Mouse (Mus musculus): ENCODE measurements at regions not wholly inside any gene's neighbourhood (a gene's known extent, or its start where the extent isn't known, plus 50 kb on each side); places are given as distances from the start of the nearest gene placed in this dataset.

GRCm38 (mm10) chr2:169212676-169213257 lies 257.4 kb upstream of the Zfp64 start:
- TF ChIP-seq NELFE (IDR thresholded peaks at IDR 0.05; ENCODE audit: low read depth, low read length) (no peak), HCFC1 (IDR thresholded peaks at IDR 0.05; ENCODE audit: low read depth, low read length) (no peak), NRF1 (IDR thresholded peaks at IDR 0.05; ENCODE audit: insufficient read depth, low read depth, low read length, poor library complexity, severe bottlenecking) (no peak), USF2 (IDR thresholded peaks at IDR 0.05; ENCODE audit: borderline replicate concordance in 1 of 2, insufficient read depth in 1 of 2, low read depth in 1 of 2, low read length in 2 of 2) (no peak), MYC (IDR thresholded peaks at IDR 0.05; ENCODE audit: low read depth, low read length) (no peak), GATA1 (IDR thresholded peaks at IDR 0.05; ENCODE audit: low read depth, low read length) (no peak), EP300 (IDR thresholded peaks at IDR 0.05; ENCODE audit: low read depth in 1 of 2, low read length in 2 of 2) (no peak), MAZ (IDR thresholded peaks at IDR 0.05; ENCODE audit: low read depth, low read length) (no peak), TCF12 (IDR thresholded peaks at IDR 0.05; ENCODE audit: low read depth, low read length) (no peak), TBP (IDR thresholded peaks at IDR 0.05; ENCODE audit: low read depth, low read length) (no peak), MAFK (IDR thresholded peaks at IDR 0.05; ENCODE audit: borderline replicate concordance, low read depth, low read length) (no peak), POLR2AphosphoS5 (IDR thresholded peaks at IDR 0.05; ENCODE audit: borderline replicate concordance, low read depth, low read length) (no peak), ETS1 (IDR thresholded peaks at IDR 0.05; ENCODE audit: low read depth, low read length) (no peak), ZKSCAN1 (IDR thresholded peaks at IDR 0.05; ENCODE audit: low read depth, low read length) (no peak), POLR2A (IDR thresholded peaks at IDR 0.05; ENCODE audit: control insufficient read depth in 1 of 2, insufficient read depth in 1 of 2, low read depth in 1 of 2, low read length in 2 of 2, poor library complexity in 1 of 2) (no peak), TAL1 (IDR thresholded peaks at IDR 0.05; ENCODE audit: low read length) (no peak), SIN3A (IDR thresholded peaks at IDR 0.05; ENCODE audit: low read length) (no peak)
- Histone ChIP-seq H3K27me3 (ENCODE audit: control insufficient read depth in 1 of 2, insufficient read depth in 2 of 2, low read length in 2 of 2) (no peaks in the 10 kb centered on the region), H3K36me3 (ENCODE audit: control insufficient read depth in 1 of 2, insufficient read depth in 2 of 2, low read length in 2 of 2) (no peaks in the 10 kb centered on the region), H3K4me3 (ENCODE audit: control insufficient read depth in 1 of 2, insufficient read depth in 1 of 2, low read depth in 2 of 2, low read length in 2 of 2) (no peak overlapping the region), H3K79me2 (ENCODE audit: control insufficient read depth, insufficient read depth, low read length, poor library complexity) (no peaks in the 10 kb centered on the region), H3K9me3 (replicated peaks; ENCODE audit: insufficient read depth, low read length) (no peaks in the 10 kb centered on the region), H3K9ac (ENCODE audit: control insufficient read depth, low read depth, low read length, poor library complexity, severe bottlenecking) (no peak overlapping the region), H3K4me1 (ENCODE audit: control insufficient read depth in 1 of 2, insufficient read depth in 2 of 2, low read length in 2 of 2) (no peaks in the 10 kb centered on the region), H3K27ac (ENCODE audit: control insufficient read depth, low read depth, low read length) (no peak overlapping the region)
- no peak for DNase-seq (ENCODE audit: low read depth, low spot score)

- Histone ChIP-seq H3K36me3 (ENCODE audit: control insufficient read depth in 1 of 2, insufficient read depth in 2 of 2, low read length in 2 of 2) (no peaks in the 10 kb centered on the region), H3K4me3 (ENCODE audit: control insufficient read depth in 1 of 2, insufficient read depth in 1 of 2, low read depth in 2 of 2, low read length in 2 of 2) (no peak overlapping the region), H3K27ac (ENCODE audit: control insufficient read depth, low read depth, low read length) (no peak overlapping the region), H3K9ac (ENCODE audit: control insufficient read depth, low read depth, low read length, poor library complexity, severe bottlenecking) (no peak overlapping the region), H3K79me2 (ENCODE audit: control insufficient read depth, insufficient read depth, low read length, poor library complexity) (no peaks in the 10 kb centered on the region), H3K27me3 (ENCODE audit: control insufficient read depth in 1 of 2, insufficient read depth in 2 of 2, low read length in 2 of 2) (no peaks in the 10 kb centered on the region), H3K4me1 (ENCODE audit: control insufficient read depth in 1 of 2, insufficient read depth in 2 of 2, low read length in 2 of 2) (no peaks in the 10 kb centered on the region), H3K9me3 (replicated peaks; ENCODE audit: insufficient read depth, low read length) (no peaks in the 10 kb centered on the region)
- TF ChIP-seq ELF1 (IDR thresholded peaks at IDR 0.05; ENCODE audit: low read depth, low read length) (no peak), POLR2AphosphoS2 (IDR thresholded peaks at IDR 0.05; ENCODE audit: low read length) (no peak), UBTF (IDR thresholded peaks at IDR 0.05; ENCODE audit: borderline replicate concordance, insufficient read depth, low read depth, low read length) (no peak)
- DNase-seq (ENCODE audit: low read depth, low spot score) = no peak
Observed at GRCm38 (mm10) chr2:169204254-169204752, 248.9 kb upstream of the Zfp64 start.

All from MEL (cell line).